Mouse (Mus musculus) ES-CJ7 (cell line): Measurements from ENCODE around the gene Ccnc.

ENCODE experiments used
- DNase-seq: peaks from one replicate; pipeline ENCODE4 v3.0.0; 2011; ENCODE audit warnings: low read depth, low spot score

The Ccnc gene

GRCm38 (mm10) chr4:21801620-21802019, 74.1 kb downstream of the Ccnc start:
- no peak for DNase-seq

- no peak for DNase-seq
Observed at GRCm38 (mm10) chr4:21807204-21807603, 79.7 kb downstream of the Ccnc start.
